Mouse (Mus musculus) erythroblast, embryonic 14.5 days (primary cell): ENCODE measurements around the gene Thsd7a.

ENCODE experiments used
- GATA1 ChIP-seq: IDR thresholded peaks from 2 replicates; pipeline ENCODE4 v1.6.1; 2012; ENCODE audit warnings: low read length, inconsistent platforms, mixed read lengths
- TAL1 ChIP-seq: IDR thresholded peaks from 3 replicates; pipeline ENCODE4 v1.6.1; 2012; ENCODE audit warnings: low read length, inconsistent platforms, mixed read lengths

- TF ChIP-seq TAL1: no peak
- no peak for TF ChIP-seq GATA1
These were observed 56.0 kb downstream of the Thsd7a start for GRCm38 (mm10) chr6:12693239-12693638.
